Mouse (Mus musculus) adrenal gland, adult 8-10 months (tissue): ENCODE data around the gene Osbpl2. TPM values are rescaled to one million over a fixed set of nuclear protein-coding genes. Genes with fewer than 3 reads are reported as not detected.
"Not testable (repeated sequence)": the region's sequence is repeated elsewhere in the genome, so short reads cannot be mapped to it uniquely, and the experiment has no call there.

Experiments
- DNase-seq: peaks from one replicate; pipeline ENCODE4 v3.0.0; 2022
- total RNA-seq, 4 experiments: library from RNA; stranded (reverse); gene quantifications; 2 replicates each; pipeline ENCODE4 v1.2.4; 2022

Gene Osbpl2
- total RNA-seq, 4 experiments from 2014 or later, result 41.8 to 61.6 (median 48.6) TPM

- no peak for DNase-seq
These were observed 46.7 kb downstream of the Osbpl2 start for GRCm38 (mm10) chr2:180165855-180166254.

DNA sequence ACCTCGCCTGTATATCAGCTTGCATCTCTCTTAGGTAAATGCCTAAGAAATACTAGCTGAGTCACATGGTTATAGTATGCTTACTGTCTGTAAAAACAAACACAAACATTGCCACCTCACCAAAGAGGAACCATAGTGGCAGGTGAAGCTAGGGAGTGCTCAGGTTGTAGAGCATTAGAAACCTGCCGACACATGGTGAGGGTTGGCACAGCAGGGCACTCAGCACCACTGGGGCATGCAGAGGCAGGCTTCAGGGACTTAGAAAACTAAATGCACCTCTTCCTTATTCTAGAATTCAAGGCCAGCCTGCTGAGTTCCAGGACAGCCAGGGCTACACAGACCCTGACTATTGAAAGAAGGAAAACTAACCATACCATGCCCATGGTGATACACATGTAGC, 47.8 kb downstream of the Osbpl2 start:
- no peak for DNase-seq

- no peak for DNase-seq
These were observed 51.2 kb downstream of the Osbpl2 start for GRCm38 (mm10) chr2:180170151-180170805.

DNA sequence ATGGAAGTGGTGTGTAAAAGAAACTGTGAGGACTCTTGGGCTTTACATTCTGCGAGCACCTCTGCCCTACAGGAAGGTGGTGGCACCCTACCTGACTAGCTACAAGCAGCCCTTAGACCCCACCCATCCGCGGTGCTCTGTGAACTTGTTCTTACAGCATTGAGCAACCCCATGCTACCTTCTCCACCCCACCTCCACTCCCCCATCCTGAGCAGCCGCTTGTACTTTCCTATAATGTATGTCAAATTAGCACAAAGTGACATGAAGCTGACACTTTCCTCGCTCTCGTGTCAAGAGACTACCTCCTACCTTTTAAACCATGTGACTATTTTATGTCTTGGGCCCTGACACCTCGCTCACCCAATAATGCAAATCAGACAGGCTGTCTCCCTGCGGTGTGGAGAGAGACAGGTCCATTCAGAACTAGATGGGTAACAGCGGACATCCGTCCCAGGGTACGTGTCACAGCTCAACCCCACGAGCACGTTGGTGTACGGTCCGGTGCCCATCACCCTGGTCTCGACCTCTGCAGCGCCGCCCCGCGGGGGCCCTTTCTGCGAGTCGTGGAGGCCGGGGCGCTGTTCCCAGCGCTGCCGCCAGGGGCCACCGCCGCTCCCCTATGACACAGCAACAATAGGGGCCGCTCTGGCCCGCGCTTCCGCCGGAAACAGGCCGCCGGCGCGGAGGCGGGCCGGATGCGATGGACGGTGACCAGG, 51.9 kb downstream of the Osbpl2 start, which contains the start of gene Adrm1:
TSS of gene Adrm1 (plus strand) at position 680 of the 716 bp plus-strand sequence.
- peak; percentile 94 for DNase-seq

DNA sequence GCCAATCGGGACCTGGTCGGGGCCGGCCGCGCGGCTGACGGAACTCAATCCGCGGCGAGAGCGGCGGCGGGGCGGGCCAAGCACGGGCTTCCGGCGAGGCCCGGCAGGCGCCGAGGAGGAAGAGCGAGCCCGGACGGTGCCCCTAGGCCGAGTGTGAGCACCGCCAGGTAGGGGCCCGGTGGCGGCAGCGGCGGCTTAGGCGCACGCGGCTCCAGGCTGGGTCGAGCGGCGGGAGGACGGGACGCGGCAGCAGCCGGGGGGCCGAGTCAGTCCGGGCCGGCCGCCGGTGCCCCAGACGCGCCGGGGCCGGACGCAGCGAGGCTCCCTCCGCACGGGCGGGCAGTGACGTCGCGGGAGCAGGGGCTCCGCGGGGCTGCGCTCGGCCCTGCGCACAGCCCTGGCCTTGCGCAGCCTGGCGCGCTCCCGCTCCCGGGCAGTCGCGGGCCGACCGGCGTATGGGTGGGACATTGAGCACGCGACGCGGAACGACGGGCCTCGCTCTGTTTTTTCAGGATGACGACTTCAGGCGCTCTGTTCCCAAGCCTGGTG, 52.5 kb downstream of the Osbpl2 start:
- no peak for DNase-seq

DNA sequence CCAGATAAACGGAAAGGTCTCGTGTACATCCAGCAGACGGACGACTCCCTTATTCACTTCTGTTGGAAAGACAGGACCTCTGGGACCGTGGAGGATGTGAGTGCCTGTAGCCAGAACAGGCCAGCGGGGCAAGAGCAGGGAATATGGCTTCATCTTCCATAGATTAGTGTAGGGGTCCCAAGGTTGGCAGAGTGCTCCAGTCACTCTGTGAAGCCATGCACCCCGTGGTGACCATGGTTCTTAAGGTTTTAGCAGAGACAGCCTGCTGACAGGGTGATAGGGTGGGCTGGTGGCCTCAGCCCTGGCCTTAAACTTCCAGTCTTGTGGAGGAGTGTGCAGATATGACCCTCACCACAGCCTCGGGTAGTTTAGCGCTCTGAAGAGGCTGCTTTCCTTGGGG, 53.0 kb downstream of the Osbpl2 start:
- no peak for DNase-seq

DNA sequence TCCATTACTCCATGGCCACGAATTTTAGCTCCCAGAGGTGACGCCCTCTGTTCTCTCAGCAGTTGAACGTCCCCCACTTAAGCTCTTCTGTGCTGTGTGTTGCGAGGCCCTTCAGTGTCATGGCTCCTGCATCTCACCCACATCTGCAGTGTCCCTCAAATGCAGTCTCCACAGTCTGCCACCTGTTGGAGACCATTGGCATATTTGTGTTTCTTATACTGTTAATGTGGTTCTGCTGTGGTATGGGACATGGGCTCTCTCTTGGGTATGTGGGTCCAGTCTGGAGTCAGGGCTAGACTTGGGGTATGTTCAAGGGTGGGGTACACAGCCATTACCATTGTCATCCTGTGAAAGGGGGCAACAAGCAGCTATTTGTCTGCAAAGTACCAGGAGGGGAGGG, 54.1 kb downstream of the Osbpl2 start:
- DNase-seq, result no peak

- not testable (repeated sequence) for DNase-seq
These were observed 54.6 kb downstream of the Osbpl2 start for GRCm38 (mm10) chr2:180173711-180174110.

DNA sequence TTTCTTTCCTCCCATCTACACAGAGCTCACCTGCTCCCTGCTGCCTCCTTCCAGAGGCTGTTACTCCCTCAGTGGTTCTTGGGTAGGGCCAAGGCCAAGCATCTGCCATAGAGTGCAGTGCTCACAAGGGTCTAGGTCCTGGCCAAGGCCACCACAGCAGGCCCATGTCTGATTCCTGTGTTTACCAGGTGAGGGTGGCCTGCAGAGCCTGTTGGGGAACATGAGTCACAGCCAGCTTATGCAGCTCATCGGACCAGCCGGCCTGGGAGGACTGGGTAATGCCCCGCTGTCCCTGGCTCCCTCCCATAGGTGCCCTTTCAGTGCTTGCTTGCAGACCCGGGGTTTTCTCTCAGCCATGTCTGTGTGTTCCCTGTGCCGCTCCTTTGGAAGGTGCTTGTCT, 55.0 kb downstream of the Osbpl2 start:
- no peak for DNase-seq

DNA sequence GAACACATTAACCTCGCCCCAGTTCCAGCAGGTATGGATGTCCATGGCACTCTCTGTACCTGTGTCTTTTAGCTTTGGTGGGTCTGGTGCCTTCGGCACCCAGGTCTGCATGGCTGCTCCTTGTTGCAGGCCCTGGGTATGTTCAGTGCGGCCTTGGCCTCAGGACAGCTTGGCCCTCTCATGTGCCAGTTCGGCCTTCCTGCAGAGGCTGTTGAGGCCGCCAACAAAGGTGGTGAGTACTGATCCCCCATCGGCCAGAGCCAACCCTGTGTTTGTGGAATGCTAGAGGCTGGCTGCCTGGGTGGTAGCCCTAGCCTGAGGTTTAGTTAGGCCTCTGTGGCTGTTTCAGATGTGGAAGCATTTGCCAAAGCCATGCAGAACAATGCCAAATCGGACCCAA, 56.6 kb downstream of the Osbpl2 start:
- no peak for DNase-seq

DNA sequence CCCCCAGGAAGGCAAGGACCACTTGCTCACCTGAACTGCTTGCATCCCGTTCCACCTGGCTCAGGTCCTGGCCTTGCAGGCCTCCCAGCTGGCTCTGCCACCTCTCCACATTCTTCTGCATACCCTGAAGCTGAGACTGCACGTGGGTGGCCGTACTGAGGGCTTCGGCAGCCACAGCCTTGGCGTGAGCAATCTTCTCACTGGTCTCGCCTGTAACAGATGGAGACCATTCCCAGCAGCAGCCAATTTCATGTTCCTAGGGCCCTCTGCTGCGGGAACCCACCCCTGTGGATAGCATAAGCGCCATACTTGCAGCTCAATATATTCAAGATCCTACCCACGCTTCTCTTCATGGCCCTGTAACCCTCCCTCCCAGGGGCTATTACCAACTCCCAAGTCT, 62.4 kb downstream of the Osbpl2 start:
- DNase-seq, result no peak

DNA sequence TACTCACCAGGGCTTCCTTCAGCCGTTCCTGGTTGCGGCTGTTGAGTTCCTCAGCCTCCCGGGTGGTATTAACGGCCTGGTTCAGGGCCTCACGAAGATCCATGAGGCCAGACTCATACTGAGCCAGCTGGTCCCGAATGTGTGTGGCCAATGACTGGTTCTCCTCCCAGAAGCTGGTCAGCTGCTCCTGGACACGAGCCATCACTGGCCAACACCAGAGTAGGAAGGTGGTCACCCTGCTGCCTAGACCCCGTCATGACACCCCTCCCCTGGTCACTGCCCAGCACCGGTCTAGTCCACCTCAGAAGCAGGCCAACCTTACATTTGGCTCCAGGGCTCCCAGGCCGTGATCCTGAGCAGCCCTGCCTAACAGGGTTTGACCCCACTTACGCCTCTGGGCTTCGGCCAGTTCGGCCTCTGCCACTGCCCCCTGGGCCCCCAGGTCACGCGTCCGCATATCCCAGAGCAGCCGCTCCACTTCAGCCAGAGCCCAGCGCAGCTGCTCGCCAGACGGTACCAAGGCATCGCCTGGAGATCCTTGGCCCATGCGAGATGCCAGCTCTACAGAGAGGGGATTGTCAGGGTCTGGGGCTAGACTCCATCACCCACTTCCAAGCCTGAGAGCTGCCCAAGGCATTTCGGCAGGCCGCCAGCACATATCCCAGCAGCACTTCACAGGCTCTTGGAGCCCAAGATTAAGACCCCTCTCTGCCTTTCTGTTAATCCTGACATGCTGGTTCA, 65.1 kb downstream of the Osbpl2 start:
- DNase-seq, result no peak

DNA sequence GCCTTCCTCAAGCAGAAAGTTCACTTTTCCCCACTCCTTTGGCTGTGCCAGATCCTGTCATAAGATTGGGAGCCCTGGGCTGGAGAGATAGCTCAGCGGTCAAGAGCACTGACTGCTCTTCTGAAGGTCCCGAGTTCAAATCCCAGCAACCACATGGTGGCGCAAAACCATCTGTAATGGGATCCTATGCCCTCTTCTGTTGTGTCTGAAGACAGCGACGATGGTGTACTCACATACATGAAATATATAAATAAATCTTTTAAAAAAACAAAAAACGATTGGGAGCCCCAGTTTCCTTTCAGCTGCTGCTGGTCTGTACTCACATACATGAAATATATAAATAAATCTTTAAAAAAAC, 65.6 kb downstream of the Osbpl2 start:
- no peak for DNase-seq

GRCm38 (mm10) chr2:180185686-180186085, 66.6 kb downstream of the Osbpl2 start:
- no peak for DNase-seq

- DNase-seq, result no peak
These were observed 68.3 kb downstream of the Osbpl2 start for GRCm38 (mm10) chr2:180187362-180187761.

DNA sequence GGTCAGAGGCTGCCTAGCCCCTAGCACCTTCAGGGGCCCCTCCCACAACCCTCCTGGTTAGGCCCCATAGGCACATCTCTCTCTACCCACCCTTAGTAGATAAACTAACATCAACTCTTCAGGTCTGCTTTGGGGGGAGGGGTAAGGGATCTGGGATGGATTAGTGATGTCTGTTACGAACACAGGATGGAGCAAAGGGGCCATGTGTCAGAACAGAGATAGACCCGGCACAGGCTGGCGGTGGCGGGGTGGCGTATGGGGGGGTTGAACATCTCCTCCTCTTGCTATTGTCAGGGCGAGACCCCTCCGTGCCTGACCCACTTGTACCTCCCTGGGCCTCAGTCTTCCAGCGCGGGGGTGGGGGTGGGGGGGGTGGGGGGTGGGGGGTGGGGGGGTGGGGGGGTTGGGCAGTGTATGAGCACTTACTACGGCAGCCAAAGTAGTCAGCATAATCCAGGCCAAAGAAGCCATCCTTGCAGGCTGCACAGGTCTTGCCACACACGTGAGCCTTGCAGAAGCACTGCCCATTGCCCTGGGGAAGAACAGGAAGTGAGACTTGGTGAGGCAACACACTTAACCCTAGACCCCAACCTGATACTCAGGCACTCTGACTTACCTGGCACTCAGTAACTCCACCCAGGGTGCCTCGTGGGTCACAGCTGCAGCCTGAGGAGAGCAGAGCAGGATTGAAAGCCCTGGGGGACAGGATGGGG, 77.7 kb downstream of the Osbpl2 start:
- no peak for DNase-seq

- DNase-seq, result no peak
These were observed 78.4 kb downstream of the Osbpl2 start for GRCm38 (mm10) chr2:180197323-180198037.

DNA sequence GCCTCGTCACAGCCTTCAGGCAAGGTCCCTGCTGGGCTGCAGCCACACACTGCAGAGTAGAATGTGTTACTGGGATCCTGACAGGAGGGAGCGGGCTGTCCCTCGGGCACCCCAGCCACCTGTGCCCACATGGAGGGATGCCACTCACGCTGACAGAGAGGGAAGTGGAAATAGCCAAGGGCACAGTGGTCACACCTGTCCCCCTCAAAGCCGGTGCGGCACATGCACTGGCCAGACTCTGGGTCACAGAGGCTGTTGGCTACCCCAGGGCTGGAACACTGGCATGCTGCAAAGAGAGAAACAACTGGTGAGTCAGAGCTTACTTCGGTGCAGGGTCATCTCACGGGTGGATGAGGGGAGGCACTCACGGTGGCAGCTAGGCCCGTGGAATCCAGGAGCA, 79.7 kb downstream of the Osbpl2 start:
- no peak for DNase-seq

- no peak for DNase-seq
These were observed 81.6 kb downstream of the Osbpl2 start for GRCm38 (mm10) chr2:180200681-180201080.

DNA sequence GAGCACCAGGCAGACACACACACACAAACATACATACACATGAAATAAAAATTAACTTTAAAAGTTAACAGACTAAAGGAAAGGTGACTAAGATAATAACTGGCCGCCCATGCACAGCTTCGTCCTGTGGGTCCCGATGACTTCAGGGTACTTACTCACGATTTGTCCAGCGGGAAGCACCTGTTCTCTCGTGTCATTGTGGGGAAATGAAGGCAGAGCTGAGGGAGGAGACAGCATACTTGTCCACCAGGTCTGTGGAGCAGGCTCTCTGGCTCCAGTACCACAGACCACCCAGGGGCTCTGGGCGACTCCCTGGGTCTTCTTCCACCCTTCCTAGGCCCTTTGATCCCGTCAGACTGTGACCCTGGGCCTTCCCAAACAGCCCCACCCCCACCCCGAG, 82.2 kb downstream of the Osbpl2 start:
- no peak for DNase-seq

DNA sequence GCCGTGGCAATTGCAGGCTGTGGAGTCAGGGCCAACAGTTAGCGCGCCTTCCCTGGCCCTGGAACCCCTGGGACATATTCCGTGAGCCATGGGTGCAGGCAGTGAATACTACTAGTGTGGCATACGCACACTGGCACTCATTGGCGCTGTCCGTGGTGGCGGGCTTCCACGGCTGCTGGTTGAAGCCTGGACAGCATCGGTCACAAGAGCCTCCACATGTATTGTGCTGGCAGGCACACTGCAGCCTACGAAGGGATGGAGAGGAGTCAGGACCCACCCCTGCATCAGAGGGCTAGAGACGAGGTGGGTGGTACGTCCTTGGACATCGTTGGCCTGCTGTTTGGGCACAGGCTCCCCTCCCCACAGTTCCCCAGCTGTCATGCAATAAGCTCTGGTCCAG, 83.2 kb downstream of the Osbpl2 start:
- no peak for DNase-seq

DNA sequence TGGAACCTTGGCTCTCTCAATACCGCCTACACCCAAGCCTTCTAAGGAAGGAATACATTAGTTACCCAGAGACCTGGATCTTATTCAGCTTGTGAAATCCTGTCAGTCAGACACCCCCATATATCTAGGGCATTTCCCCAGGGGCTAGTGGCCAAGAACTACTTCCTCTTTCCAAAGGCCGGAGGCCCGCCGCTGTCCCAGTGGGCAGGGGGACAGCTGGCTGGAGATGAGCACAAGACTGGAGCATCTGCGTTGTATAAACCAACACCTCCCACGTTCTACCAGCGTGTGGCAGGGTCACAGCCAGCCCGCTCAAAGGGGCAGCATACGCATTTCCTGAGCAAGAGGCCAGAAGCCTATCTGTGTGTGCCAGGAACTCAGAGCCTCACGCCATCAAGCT, 83.7 kb downstream of the Osbpl2 start:
- no peak for DNase-seq
